Mouse (Mus musculus) MEL (cell line): ENCODE data around the gene Mier3. TPM values are rescaled to one million over a fixed set of nuclear protein-coding genes. Genes with fewer than 3 reads are reported as not detected.

Source experiments
- DNase-seq: peaks from one replicate; pipeline ENCODE4 v3.0.0; 2011; ENCODE audit warnings: low read depth, low spot score
- H3K27ac ChIP-seq: 2 replicates; pipeline ENCODE4 v1.5.1; 2012; ENCODE audit warnings: low read depth, mild to moderate bottlenecking, control low read depth, low read length, moderate library complexity; ENCODE audit not compliant: control insufficient read depth
- H3K27me3 ChIP-seq, 2 experiments: fragments of 150-350 bp in 1 of 2; sonication (generic) in 1 of 2; 2 replicates each; pipeline ENCODE4 v1.6.1; 2012; ENCODE audit warnings: low read length in 2 of 2, mild to moderate bottlenecking in 2 of 2, improper control_type of control experiment in 1 of 2, moderate library complexity in 1 of 2; ENCODE audit not compliant: insufficient read depth in 2 of 2, control insufficient read depth in 1 of 2
- H3K36me3 ChIP-seq, 2 experiments: 2 replicates each; pipeline ENCODE4 v1.6.1; 2012 to 2014; ENCODE audit warnings: low read length in 2 of 2, improper control_type of control experiment in 1 of 2, inconsistent platforms in 1 of 2, mild to moderate bottlenecking in 1 of 2; ENCODE audit not compliant: insufficient read depth in 2 of 2, control insufficient read depth in 1 of 2
- H3K4me1 ChIP-seq, 2 experiments: fragments of 150-350 bp in 1 of 2; sonication (generic) in 1 of 2; 2 replicates each; pipeline ENCODE4 v1.6.1; 2012; ENCODE audit warnings: low read length in 2 of 2, improper control_type of control experiment in 1 of 2, mild to moderate bottlenecking in 1 of 2; ENCODE audit not compliant: insufficient read depth in 2 of 2, control insufficient read depth in 1 of 2
- H3K4me3 ChIP-seq, 2 experiments: fragments of 150-350 bp in 1 of 2; sonication (generic) in 1 of 2; 2 replicates each; pipeline ENCODE4 v1.5.1; 2012; ENCODE audit warnings: low read depth in 2 of 2, low read length in 2 of 2, mild to moderate bottlenecking in 2 of 2, moderate library complexity in 2 of 2, control low read depth in 1 of 2, improper control_type of control experiment in 1 of 2; ENCODE audit not compliant: control insufficient read depth in 1 of 2, insufficient read depth in 1 of 2
- H3K79me2 ChIP-seq: 2 replicates; pipeline ENCODE4 v1.6.1; 2012; ENCODE audit warnings: mild to moderate bottlenecking, low read length, moderate library complexity; ENCODE audit not compliant: control insufficient read depth, poor library complexity, insufficient read depth
- H3K9ac ChIP-seq: 2 replicates; pipeline ENCODE4 v1.6.1; 2012; ENCODE audit warnings: low read depth, mild to moderate bottlenecking, control low read depth, low read length, moderate library complexity; ENCODE audit not compliant: control insufficient read depth, poor library complexity, severe bottlenecking
- H3K9me3 ChIP-seq: fragments of 150-350 bp; sonication (generic); replicated peaks from 2 replicates; pipeline ENCODE4 v1.6.1; 2012; ENCODE audit warnings: mild to moderate bottlenecking, low read length, improper control_type of control experiment, moderate library complexity; ENCODE audit not compliant: insufficient read depth
- BHLHE40 ChIP-seq: IDR thresholded peaks from 2 replicates; pipeline ENCODE4 v1.6.1; 2012; ENCODE audit warnings: low read depth, mild to moderate bottlenecking, inconsistent platforms, low read length, improper control_type of control experiment, borderline replicate concordance
- CTCF ChIP-seq, 3 experiments: IDR thresholded peaks in 2 of 3; conservative IDR thresholded peaks in 1 of 3; 2 replicates each; pipeline ENCODE4 v1.5.1; 2011 to 2012; ENCODE audit warnings: low read length in 3 of 3, low read depth in 2 of 3, mild to moderate bottlenecking in 2 of 3, improper control_type of control experiment in 1 of 3, inconsistent platforms in 1 of 3, mixed read lengths in 1 of 3, moderate library complexity in 1 of 3; ENCODE audit not compliant: control insufficient read depth in 1 of 3, insufficient read depth in 1 of 3, poor library complexity in 1 of 3, severe bottlenecking in 1 of 3
- E2F4 ChIP-seq: IDR thresholded peaks from 2 replicates; pipeline ENCODE4 v1.6.1; 2011; ENCODE audit warnings: low read depth, low read length, improper control_type of control experiment, borderline replicate concordance
- EP300 ChIP-seq, 2 experiments: IDR thresholded peaks; 2 replicates each; pipeline ENCODE4 v1.6.1; 2011; ENCODE audit warnings: improper control_type of control experiment in 2 of 2, low read length in 2 of 2, low read depth in 1 of 2, mild to moderate bottlenecking in 1 of 2
- ETS1 ChIP-seq: IDR thresholded peaks from 2 replicates; pipeline ENCODE4 v1.6.1; 2012; ENCODE audit warnings: low read depth, mild to moderate bottlenecking, inconsistent platforms, low read length, improper control_type of control experiment, moderate library complexity
- GABPA ChIP-seq: IDR thresholded peaks from 2 replicates; pipeline ENCODE4 v1.6.1; 2012; ENCODE audit warnings: low read depth, mild to moderate bottlenecking, inconsistent platforms, low read length, improper control_type of control experiment, moderate library complexity
- GATA1 ChIP-seq: IDR thresholded peaks from 2 replicates; pipeline ENCODE4 v1.6.1; 2011; ENCODE audit warnings: low read depth, low read length, improper control_type of control experiment
- JUND ChIP-seq: IDR thresholded peaks from 2 replicates; pipeline ENCODE4 v1.6.1; 2011; ENCODE audit warnings: low read depth, mild to moderate bottlenecking, improper control_type of control experiment, low read length
- KAT2A ChIP-seq: conservative IDR thresholded peaks from 2 replicates; pipeline ENCODE4 v1.6.1; 2012; ENCODE audit warnings: low read depth, low read length, improper control_type of control experiment, inconsistent platforms
- MEF2A ChIP-seq: IDR thresholded peaks from 2 replicates; pipeline ENCODE4 v1.6.1; 2014; ENCODE audit warnings: low read depth, mild to moderate bottlenecking, inconsistent platforms, low read length, improper control_type of control experiment; ENCODE audit not compliant: poor library complexity, insufficient replicate concordance, severe bottlenecking; ENCODE audit errors: extremely low read depth
- MYB ChIP-seq: IDR thresholded peaks from 2 replicates; pipeline ENCODE4 v1.6.1; 2011; ENCODE audit warnings: mild to moderate bottlenecking, low read depth, low read length, improper control_type of control experiment
- MYC ChIP-seq: IDR thresholded peaks from 2 replicates; pipeline ENCODE4 v1.6.1; 2011; ENCODE audit warnings: low read depth, mild to moderate bottlenecking, low read length, improper control_type of control experiment, moderate library complexity
- NRF1 ChIP-seq: IDR thresholded peaks from 2 replicates; pipeline ENCODE4 v1.6.1; 2014; ENCODE audit warnings: low read depth, mild to moderate bottlenecking, inconsistent platforms, low read length, improper control_type of control experiment, moderate library complexity; ENCODE audit not compliant: poor library complexity, insufficient read depth, severe bottlenecking
- POLR2A ChIP-seq, 2 experiments: IDR thresholded peaks; 2 replicates each; pipeline ENCODE4 v1.6.1; 2011 to 2012; ENCODE audit warnings: low read length in 2 of 2, mild to moderate bottlenecking in 2 of 2, control low read depth in 1 of 2, improper control_type of control experiment in 1 of 2, low read depth in 1 of 2, moderate library complexity in 1 of 2; ENCODE audit not compliant: control insufficient read depth in 1 of 2, insufficient read depth in 1 of 2, poor library complexity in 1 of 2
- RCOR1 ChIP-seq: IDR thresholded peaks from 2 replicates; pipeline ENCODE4 v1.6.1; 2012; ENCODE audit warnings: low read depth, mild to moderate bottlenecking, inconsistent platforms, low read length, improper control_type of control experiment
- SMC3 ChIP-seq: IDR thresholded peaks from 2 replicates; pipeline ENCODE4 v1.6.1; 2011; ENCODE audit warnings: low read depth, low read length, improper control_type of control experiment
- TAL1 ChIP-seq: IDR thresholded peaks from 2 replicates; pipeline ENCODE4 v1.6.1; 2012; ENCODE audit warnings: mild to moderate bottlenecking, inconsistent platforms, low read length, moderate library complexity, mixed read lengths
- TBP ChIP-seq: IDR thresholded peaks from 2 replicates; pipeline ENCODE4 v1.8.0; 2011; ENCODE audit warnings: low read depth, low read length, improper control_type of control experiment
- TCF12 ChIP-seq: IDR thresholded peaks from 2 replicates; pipeline ENCODE4 v1.6.1; 2014; ENCODE audit warnings: low read depth, mild to moderate bottlenecking, inconsistent platforms, low read length, improper control_type of control experiment, moderate library complexity
- UBTF ChIP-seq: IDR thresholded peaks from 2 replicates; pipeline ENCODE4 v1.6.1; 2012; ENCODE audit warnings: low read depth, mild to moderate bottlenecking, inconsistent platforms, low read length, improper control_type of control experiment, moderate library complexity, borderline replicate concordance; ENCODE audit not compliant: insufficient read depth
- USF1 ChIP-seq: IDR thresholded peaks from 2 replicates; pipeline ENCODE4 v1.6.1; 2014; ENCODE audit warnings: low read depth, mild to moderate bottlenecking, inconsistent platforms, low read length, improper control_type of control experiment, moderate library complexity
- USF2 ChIP-seq, 2 experiments: IDR thresholded peaks; 2 replicates each; pipeline ENCODE4 v1.6.1; 2011 to 2012; ENCODE audit warnings: improper control_type of control experiment in 2 of 2, low read length in 2 of 2, borderline replicate concordance in 1 of 2, inconsistent platforms in 1 of 2, low read depth in 1 of 2, mild to moderate bottlenecking in 1 of 2; ENCODE audit not compliant: insufficient read depth in 1 of 2
- ZC3H11A ChIP-seq: IDR thresholded peaks from 2 replicates; pipeline ENCODE4 v1.6.1; 2012; ENCODE audit warnings: low read depth, mild to moderate bottlenecking, inconsistent platforms, low read length, improper control_type of control experiment
- ZKSCAN1 ChIP-seq: IDR thresholded peaks from 2 replicates; pipeline ENCODE4 v1.6.1; 2012; ENCODE audit warnings: low read depth, mild to moderate bottlenecking, inconsistent platforms, low read length, improper control_type of control experiment, moderate library complexity
- ZMIZ1 ChIP-seq: IDR thresholded peaks from 2 replicates; pipeline ENCODE4 v1.6.1; 2012; ENCODE audit warnings: low read depth, mild to moderate bottlenecking, inconsistent platforms, low read length, improper control_type of control experiment, moderate library complexity
- polyA plus RNA-seq, 2 experiments: library from polyadenylated mRNA; stranded (reverse) in 1 of 2; unstranded in 1 of 2; fragments of >175 nt in 1 of 2; fragments of >200 nt in 1 of 2; gene quantifications; 2 replicates each; pipeline versions ENCODE4 v1.2.1 to v1.2.4; 2012; ENCODE audit warnings: low replicate concordance in 2 of 2, low read depth in 1 of 2; ENCODE audit not compliant: insufficient read length in 2 of 2, insufficient read depth in 1 of 2, missing spikeins in 1 of 2
- total RNA-seq: library from RNA; depleted of rRNA; stranded (reverse); fragments of 300-350 nt; gene quantifications from 2 replicates; pipeline ENCODE4 v1.2.3, GENCODE M21; 2012

Gene Mier3
- total and polyA plus RNA-seq, 3 experiments, result 12.6 to 15.8 TPM; not detected in 1

GRCm38 (mm10) chr13:111748301-111749062 lies 67.7 kb downstream of the Mier3 start:
- H3K36me3 ChIP-seq, result peaks cover 2 to 7% of the 10 kb centered on the region in 2 experiments; a peak in 2 of 4 replicates
- TF ChIP-seq MEF2A, result no peak
- no peak for TF ChIP-seq TCF12
- TF ChIP-seq ZMIZ1, result no peak
- no peak for TF ChIP-seq ZC3H11A
- no peak for TF ChIP-seq RCOR1
- no peak for TF ChIP-seq BHLHE40
- TF ChIP-seq MYC, result no peak
- no peak for TF ChIP-seq GABPA
- no peak for TF ChIP-seq TBP
- TF ChIP-seq UBTF, result no peak
- no peak for TF ChIP-seq MYB
- no peak for TF ChIP-seq USF1
- no peak for TF ChIP-seq KAT2A
- no peak for TF ChIP-seq SMC3
- TF ChIP-seq USF2 (IDR thresholded peaks at IDR 0.05; ENCODE audit: borderline replicate concordance in 1 of 2, insufficient read depth in 1 of 2, low read depth in 1 of 2, low read length in 2 of 2), result no peak
- no peak for TF ChIP-seq E2F4
- TF ChIP-seq POLR2A (IDR thresholded peaks at IDR 0.05; ENCODE audit: control insufficient read depth in 1 of 2, insufficient read depth in 1 of 2, low read depth in 1 of 2, low read length in 2 of 2, poor library complexity in 1 of 2), result no peak
- TF ChIP-seq ZKSCAN1, result no peak
- H3K9ac ChIP-seq, result no peak overlapping the region
- no peak for DNase-seq
- H3K79me2 ChIP-seq, result no peaks in the 10 kb centered on the region
- no peak overlapping the region for H3K27ac ChIP-seq
- H3K27me3 ChIP-seq, result no peaks in the 10 kb centered on the region
- H3K4me1 ChIP-seq, result peaks cover 7 to 10% of the 10 kb centered on the region in 2 experiments
- H3K4me3 ChIP-seq, result no peak overlapping the region
- H3K9me3 ChIP-seq, result no peaks in the 10 kb centered on the region

GRCm38 (mm10) chr13:111753321-111753720 lies 72.5 kb downstream of the Mier3 start:
- DNase-seq, result no peak
- H3K27me3 ChIP-seq, result no peaks in the 10 kb centered on the region
- TF ChIP-seq MYC, result no peak
- TF ChIP-seq CTCF (IDR thresholded peaks at IDR 0.05 in 2 of 3, conservative IDR thresholded peaks at IDR 0.05 in 1 of 3; ENCODE audit: control insufficient read depth in 1 of 3, insufficient read depth in 1 of 3, low read depth in 2 of 3, low read length in 3 of 3, poor library complexity in 1 of 3, severe bottlenecking in 1 of 3), result no peak
- TF ChIP-seq JUND, result no peak
- TF ChIP-seq BHLHE40, result no peak
- no peak for TF ChIP-seq MYB
- no peak for TF ChIP-seq USF2 (IDR thresholded peaks at IDR 0.05; ENCODE audit: borderline replicate concordance in 1 of 2, insufficient read depth in 1 of 2, low read depth in 1 of 2, low read length in 2 of 2)
- TF ChIP-seq GATA1, result no peak
- no peak for TF ChIP-seq USF1
- TF ChIP-seq EP300 (IDR thresholded peaks at IDR 0.05; ENCODE audit: low read depth in 1 of 2, low read length in 2 of 2), result no peak
- no peak for TF ChIP-seq E2F4
- no peak for TF ChIP-seq TAL1
- TF ChIP-seq ETS1, result no peak
- no peak for TF ChIP-seq TCF12
- TF ChIP-seq POLR2A (IDR thresholded peaks at IDR 0.05; ENCODE audit: control insufficient read depth in 1 of 2, insufficient read depth in 1 of 2, low read depth in 1 of 2, low read length in 2 of 2, poor library complexity in 1 of 2), result no peak
- no peak for TF ChIP-seq NRF1
- no peak for TF ChIP-seq ZC3H11A
- no peak for TF ChIP-seq ZMIZ1
- TF ChIP-seq, all 39 proteins: peak for 0
- Histone ChIP-seq H3K9me3 (no peaks in the 10 kb centered on the region), H3K4me3 (no peak overlapping the region), H3K4me1 (no peaks in the 10 kb centered on the region), H3K9ac (no peak overlapping the region), H3K27ac (no peak overlapping the region), H3K36me3 (0 out of 4 replicates have a peak, but pooled peaks cover 0 to 2% of the 10 kb centered on the region in 2 experiments), H3K79me2 (no peaks in the 10 kb centered on the region)
